Mouse (Mus musculus) MEL (cell line): ENCODE results near the gene Tomm5. TPM values are rescaled to one million over a fixed set of nuclear protein-coding genes. Genes with fewer than 3 reads are reported as not detected.

Experiments
- DNase-seq: peaks from one replicate; pipeline ENCODE4 v3.0.0; 2011; ENCODE audit warnings: low read depth, low spot score
- H3K27ac ChIP-seq: 2 replicates; pipeline ENCODE4 v1.5.1; 2012; ENCODE audit warnings: low read depth, mild to moderate bottlenecking, control low read depth, low read length, moderate library complexity; ENCODE audit not compliant: control insufficient read depth
- H3K27me3 ChIP-seq, 2 experiments: fragments of 150-350 bp in 1 of 2; sonication (generic) in 1 of 2; 2 replicates each; pipeline ENCODE4 v1.6.1; 2012; ENCODE audit warnings: low read length in 2 of 2, mild to moderate bottlenecking in 2 of 2, improper control_type of control experiment in 1 of 2, moderate library complexity in 1 of 2; ENCODE audit not compliant: insufficient read depth in 2 of 2, control insufficient read depth in 1 of 2
- H3K36me3 ChIP-seq, 2 experiments: 2 replicates each; pipeline ENCODE4 v1.6.1; 2012 to 2014; ENCODE audit warnings: low read length in 2 of 2, improper control_type of control experiment in 1 of 2, inconsistent platforms in 1 of 2, mild to moderate bottlenecking in 1 of 2; ENCODE audit not compliant: insufficient read depth in 2 of 2, control insufficient read depth in 1 of 2
- H3K4me1 ChIP-seq, 2 experiments: fragments of 150-350 bp in 1 of 2; sonication (generic) in 1 of 2; 2 replicates each; pipeline ENCODE4 v1.6.1; 2012; ENCODE audit warnings: low read length in 2 of 2, improper control_type of control experiment in 1 of 2, mild to moderate bottlenecking in 1 of 2; ENCODE audit not compliant: insufficient read depth in 2 of 2, control insufficient read depth in 1 of 2
- H3K4me3 ChIP-seq, 2 experiments: fragments of 150-350 bp in 1 of 2; sonication (generic) in 1 of 2; 2 replicates each; pipeline ENCODE4 v1.5.1; 2012; ENCODE audit warnings: low read depth in 2 of 2, low read length in 2 of 2, mild to moderate bottlenecking in 2 of 2, moderate library complexity in 2 of 2, control low read depth in 1 of 2, improper control_type of control experiment in 1 of 2; ENCODE audit not compliant: control insufficient read depth in 1 of 2, insufficient read depth in 1 of 2
- H3K79me2 ChIP-seq: 2 replicates; pipeline ENCODE4 v1.6.1; 2012; ENCODE audit warnings: mild to moderate bottlenecking, low read length, moderate library complexity; ENCODE audit not compliant: control insufficient read depth, poor library complexity, insufficient read depth
- H3K9ac ChIP-seq: 2 replicates; pipeline ENCODE4 v1.6.1; 2012; ENCODE audit warnings: low read depth, mild to moderate bottlenecking, control low read depth, low read length, moderate library complexity; ENCODE audit not compliant: control insufficient read depth, poor library complexity, severe bottlenecking
- H3K9me3 ChIP-seq: fragments of 150-350 bp; sonication (generic); replicated peaks from 2 replicates; pipeline ENCODE4 v1.6.1; 2012; ENCODE audit warnings: mild to moderate bottlenecking, low read length, improper control_type of control experiment, moderate library complexity; ENCODE audit not compliant: insufficient read depth
- CTCF ChIP-seq, 3 experiments: IDR thresholded peaks in 2 of 3; conservative IDR thresholded peaks in 1 of 3; 2 replicates each; pipeline ENCODE4 v1.5.1; 2011 to 2012; ENCODE audit warnings: low read length in 3 of 3, low read depth in 2 of 3, mild to moderate bottlenecking in 2 of 3, improper control_type of control experiment in 1 of 3, inconsistent platforms in 1 of 3, mixed read lengths in 1 of 3, moderate library complexity in 1 of 3; ENCODE audit not compliant: control insufficient read depth in 1 of 3, insufficient read depth in 1 of 3, poor library complexity in 1 of 3, severe bottlenecking in 1 of 3
- EP300 ChIP-seq, 2 experiments: IDR thresholded peaks; 2 replicates each; pipeline ENCODE4 v1.6.1; 2011; ENCODE audit warnings: improper control_type of control experiment in 2 of 2, low read length in 2 of 2, low read depth in 1 of 2, mild to moderate bottlenecking in 1 of 2
- ETS1 ChIP-seq: IDR thresholded peaks from 2 replicates; pipeline ENCODE4 v1.6.1; 2012; ENCODE audit warnings: low read depth, mild to moderate bottlenecking, inconsistent platforms, low read length, improper control_type of control experiment, moderate library complexity
- GABPA ChIP-seq: IDR thresholded peaks from 2 replicates; pipeline ENCODE4 v1.6.1; 2012; ENCODE audit warnings: low read depth, mild to moderate bottlenecking, inconsistent platforms, low read length, improper control_type of control experiment, moderate library complexity
- KAT2A ChIP-seq: conservative IDR thresholded peaks from 2 replicates; pipeline ENCODE4 v1.6.1; 2012; ENCODE audit warnings: low read depth, low read length, improper control_type of control experiment, inconsistent platforms
- MAFK ChIP-seq: IDR thresholded peaks from 2 replicates; pipeline ENCODE4 v1.6.1; 2011; ENCODE audit warnings: low read depth, mild to moderate bottlenecking, low read length, improper control_type of control experiment, borderline replicate concordance
- MAX ChIP-seq: IDR thresholded peaks from 2 replicates; pipeline ENCODE4 v1.6.1; 2011; ENCODE audit warnings: low read length, improper control_type of control experiment
- MXI1 ChIP-seq: IDR thresholded peaks from 2 replicates; pipeline ENCODE4 v1.6.1; 2011; ENCODE audit warnings: mild to moderate bottlenecking, low read depth, low read length, improper control_type of control experiment
- RAD21 ChIP-seq: IDR thresholded peaks from 2 replicates; pipeline ENCODE4 v1.6.1; 2011; ENCODE audit warnings: mild to moderate bottlenecking, low read depth, low read length, improper control_type of control experiment
- SIN3A ChIP-seq: IDR thresholded peaks from 2 replicates; pipeline ENCODE4 v1.6.1; 2012; ENCODE audit warnings: low read length, improper control_type of control experiment, inconsistent platforms
- SMC3 ChIP-seq: IDR thresholded peaks from 2 replicates; pipeline ENCODE4 v1.6.1; 2011; ENCODE audit warnings: low read depth, low read length, improper control_type of control experiment
- TBP ChIP-seq: IDR thresholded peaks from 2 replicates; pipeline ENCODE4 v1.8.0; 2011; ENCODE audit warnings: low read depth, low read length, improper control_type of control experiment
- TCF12 ChIP-seq: IDR thresholded peaks from 2 replicates; pipeline ENCODE4 v1.6.1; 2014; ENCODE audit warnings: low read depth, mild to moderate bottlenecking, inconsistent platforms, low read length, improper control_type of control experiment, moderate library complexity
- USF1 ChIP-seq: IDR thresholded peaks from 2 replicates; pipeline ENCODE4 v1.6.1; 2014; ENCODE audit warnings: low read depth, mild to moderate bottlenecking, inconsistent platforms, low read length, improper control_type of control experiment, moderate library complexity
- ZNF384 ChIP-seq: IDR thresholded peaks from 2 replicates; pipeline ENCODE4 v1.6.1; 2012; ENCODE audit warnings: low read depth, mild to moderate bottlenecking, inconsistent platforms, low read length, improper control_type of control experiment
- polyA plus RNA-seq, 2 experiments: library from polyadenylated mRNA; stranded (reverse) in 1 of 2; unstranded in 1 of 2; fragments of >175 nt in 1 of 2; fragments of >200 nt in 1 of 2; gene quantifications; 2 replicates each; pipeline versions ENCODE4 v1.2.1 to v1.2.4; 2012; ENCODE audit warnings: low replicate concordance in 2 of 2, low read depth in 1 of 2; ENCODE audit not compliant: insufficient read length in 2 of 2, insufficient read depth in 1 of 2, missing spikeins in 1 of 2
- total RNA-seq: library from RNA; depleted of rRNA; stranded (reverse); fragments of 300-350 nt; gene quantifications from 2 replicates; pipeline ENCODE4 v1.2.3, GENCODE M21; 2012

Tomm5 gene
- total and polyA plus RNA-seq, 3 experiments = 309 to 639 TPM; not detected in 1

DNA sequence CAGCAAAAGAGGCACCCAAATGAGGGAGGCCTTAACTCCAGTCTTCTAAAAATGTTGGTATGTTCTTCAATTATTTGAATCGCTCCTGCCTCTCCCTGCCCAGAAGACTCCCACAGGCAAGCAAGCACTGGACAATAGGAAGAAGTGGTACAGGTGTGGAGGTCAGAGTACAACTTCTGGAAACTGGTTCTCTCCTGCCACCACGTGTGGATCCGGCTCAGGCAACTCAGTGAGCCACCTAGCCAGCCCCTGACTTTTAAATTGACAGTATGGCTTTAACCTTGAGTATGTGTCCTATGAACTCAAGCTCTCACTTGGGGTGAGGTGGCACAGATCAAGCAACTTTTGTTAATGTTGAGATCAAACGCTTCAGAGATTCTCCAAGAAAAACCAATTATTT is 848 bp downstream of the Tomm5 start:
- H3K9ac ChIP-seq = peak overlapping the region; percentile 85
- peaks cover 12% of the 10 kb centered on the region in 2 experiments for H3K36me3 ChIP-seq
- H3K79me2 ChIP-seq = peaks cover 29% of the 10 kb centered on the region
- TF ChIP-seq SIN3A (peak; percentile 39; the same call in 1 of the 2 replicates), SMC3 (no peak)
- peak; percentile 48 for DNase-seq
- peaks cover 0 to 16% of the 10 kb centered on the region in 2 experiments; a peak in 3 of 4 replicates for H3K4me1 ChIP-seq
- H3K4me3 ChIP-seq = peak overlapping the region; percentile 87 to 89
- 0 out of 4 replicates have a peak, but pooled peaks cover 0 to under 1% of the 10 kb centered on the region in 2 experiments for H3K27me3 ChIP-seq
- H3K27ac ChIP-seq = peak overlapping the region; percentile 67
- H3K9me3 ChIP-seq = no peaks in the 10 kb centered on the region

DNA sequence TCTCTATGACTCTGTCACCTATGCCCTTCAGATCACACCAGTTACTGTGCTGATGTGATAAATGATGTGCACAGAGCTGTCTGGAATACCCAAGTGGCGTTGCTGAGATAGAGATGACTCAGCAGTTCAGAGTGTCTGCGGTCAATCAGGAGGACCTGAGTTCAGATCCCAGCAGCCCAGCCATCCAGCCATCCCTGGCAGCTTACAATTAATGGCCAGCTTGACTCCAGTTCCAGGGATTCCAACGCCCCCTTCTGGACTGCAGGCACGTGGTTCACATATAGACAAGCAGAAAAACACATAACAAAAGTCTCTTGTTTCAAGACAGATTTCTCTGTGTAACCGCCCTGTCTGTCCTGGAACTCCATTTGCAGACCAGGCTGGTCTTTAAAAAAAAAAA is 1.5 kb downstream of the Tomm5 start:
- Histone ChIP-seq H3K4me3 (peak overlapping the region; percentile 87 to 89), H3K27me3 (no peaks in the 10 kb centered on the region), H3K79me2 (peaks cover 29% of the 10 kb centered on the region), H3K27ac (no peak overlapping the region), H3K36me3 (peaks cover 12% of the 10 kb centered on the region in 2 experiments), H3K9ac (peak overlapping the region; percentile 85), H3K4me1 (peaks cover 0 to 16% of the 10 kb centered on the region in 2 experiments; a peak in 3 of 4 replicates), H3K9me3 (no peaks in the 10 kb centered on the region)
- TF ChIP-seq KAT2A (no peak), GABPA (no peak), ZNF384 (no peak), TCF12 (no peak), USF1 (peak; percentile 63), RAD21 (no peak; the same call in 1 of the 2 replicates), MAFK (peak; percentile 55; the same call in 1 of the 2 replicates), SIN3A (no peak), SMC3 (peak; percentile 17; the same call in 1 of the 2 replicates), EP300 (IDR thresholded peaks at IDR 0.05; ENCODE audit: low read depth in 1 of 2, low read length in 2 of 2) (no peak), CTCF (IDR thresholded peaks at IDR 0.05 in 2 of 3, conservative IDR thresholded peaks at IDR 0.05 in 1 of 3; ENCODE audit: control insufficient read depth in 1 of 3, insufficient read depth in 1 of 3, low read depth in 2 of 3, low read length in 3 of 3, poor library complexity in 1 of 3, severe bottlenecking in 1 of 3) (peak; percentile 24 to 34 (median 24); a peak in 5 of 6 replicates), TBP (no peak), MAX (peak; percentile 58; the same call in 1 of the 2 replicates), ETS1 (no peak), MXI1 (no peak; the same call in 1 of the 2 replicates)
- peak; percentile 52 for DNase-seq
